Mouse (Mus musculus): ENCODE measurements at regions not wholly inside any gene's neighbourhood (a gene's known extent, or its start where the extent isn't known, plus 50 kb on each side); places are given as distances from the start of the nearest gene placed in this dataset.
A peak's percentile ranks its signal among the peaks of the same experiment; 100 is the strongest.

DNA sequence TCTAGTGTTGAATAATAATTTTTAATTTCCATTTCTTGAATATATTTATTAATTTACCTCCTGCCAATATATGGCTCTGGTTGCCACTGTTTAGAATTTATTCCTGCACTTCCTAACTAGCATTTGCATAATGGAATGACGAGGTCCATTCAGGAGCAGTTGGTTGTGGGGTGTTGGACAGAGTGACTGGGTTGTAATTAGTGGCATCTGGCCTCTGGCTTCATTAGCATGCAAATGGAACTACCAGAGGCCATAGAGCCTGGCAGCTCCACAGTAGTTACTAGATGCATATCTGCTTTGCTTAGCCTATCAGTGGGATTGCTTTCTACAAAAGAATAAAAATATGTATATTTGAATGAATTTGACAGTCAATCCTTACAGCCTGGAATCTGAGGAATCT, 1099.6 kb upstream of the Cdh8 start:
- Histone ChIP-seq H3K9me3 (replicated peaks) (no peaks in the 10 kb centered on the region), H3K4me1 (peaks cover 3% of the 10 kb centered on the region; the same call in 1 of the 2 replicates), H3K9ac (replicated peaks) (no peak overlapping the region), H3K36me3 (no peaks in the 10 kb centered on the region), H3K4me3 (replicated peaks) (no peak overlapping the region), H3K27ac (replicated peaks) (no peak overlapping the region), H3K4me2 (no peak overlapping the region), H3K27me3 (replicated peaks) (no peaks in the 10 kb centered on the region)
- ATAC-seq (ENCODE audit: low FRiP score), result peak; percentile 66; the same call in 1 of the 2 replicates
- WGBS, result 5% methylated on average over 1 of the region's 1 CpGs

DNA sequence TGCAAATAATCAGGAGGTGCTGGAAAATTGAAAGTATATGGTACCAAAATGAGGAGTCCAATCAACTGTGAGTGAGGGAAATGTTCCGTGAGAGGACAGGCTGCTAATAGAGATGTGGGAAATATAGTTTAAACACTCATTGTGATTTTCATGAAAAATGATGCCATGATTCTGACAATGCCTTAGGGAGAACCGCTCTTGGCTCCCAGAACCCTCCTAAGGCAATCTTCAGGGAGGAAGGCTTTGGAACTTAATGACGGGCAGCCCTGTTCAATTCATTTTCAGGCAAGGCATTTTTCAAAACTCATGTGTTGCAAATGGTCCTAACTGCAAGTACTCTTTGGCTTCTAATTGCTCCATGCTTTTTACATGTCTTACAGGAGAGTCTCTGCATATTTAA, 1098.9 kb upstream of the Cdh8 start:
- WGBS, result 27% methylated on average over 3 of the region's 3 CpGs
- Histone ChIP-seq H3K4me1 (peaks cover 3% of the 10 kb centered on the region; the same call in 1 of the 2 replicates), H3K4me2 (no peak overlapping the region), H3K4me3 (replicated peaks) (no peak overlapping the region), H3K36me3 (no peaks in the 10 kb centered on the region), H3K9ac (replicated peaks) (no peak overlapping the region), H3K9me3 (replicated peaks) (no peaks in the 10 kb centered on the region), H3K27me3 (replicated peaks) (no peaks in the 10 kb centered on the region), H3K27ac (replicated peaks) (no peak overlapping the region)
- ATAC-seq (ENCODE audit: low FRiP score), result no peak

GRCm38 (mm10) chr8:100506478-100506877, 1090.2 kb upstream of the Cdh8 start:
- no peak for ATAC-seq (ENCODE audit: low FRiP score)
- Histone ChIP-seq H3K9ac (replicated peaks) (no peak overlapping the region), H3K27ac (replicated peaks) (no peak overlapping the region), H3K4me2 (no peak overlapping the region), H3K9me3 (replicated peaks) (no peaks in the 10 kb centered on the region), H3K27me3 (replicated peaks) (no peaks in the 10 kb centered on the region), H3K36me3 (no peaks in the 10 kb centered on the region), H3K4me3 (replicated peaks) (no peak overlapping the region), H3K4me1 (no peaks in the 10 kb centered on the region)
- WGBS, result 84% methylated on average over 2 of the region's 2 CpGs

DNA sequence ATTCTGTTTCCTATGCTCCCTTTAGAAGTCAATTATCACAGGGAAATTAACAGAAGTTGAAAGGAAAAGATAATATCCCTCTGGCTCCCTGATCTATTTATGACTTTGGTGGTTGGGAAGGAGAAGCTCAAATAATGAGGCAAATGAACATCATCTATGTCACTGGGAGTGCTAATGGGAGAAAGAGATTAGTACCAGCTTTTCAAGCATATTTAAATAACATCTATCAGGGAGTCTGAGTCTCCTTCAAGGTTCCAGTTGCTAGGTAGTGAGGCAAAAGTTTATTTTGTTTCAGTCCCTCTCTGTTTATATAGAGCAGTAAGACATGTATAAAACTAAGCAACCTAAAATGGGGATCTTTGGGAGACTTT, 1084.1 kb upstream of the Cdh8 start:
- H3K4me2 ChIP-seq, result no peak overlapping the region
- H3K36me3 ChIP-seq, result no peaks in the 10 kb centered on the region
- H3K4me1 ChIP-seq, result peaks cover 3% of the 10 kb centered on the region; the same call in 1 of the 2 replicates
- H3K4me3 ChIP-seq (replicated peaks), result no peak overlapping the region
- H3K27ac ChIP-seq (replicated peaks), result no peak overlapping the region
- H3K9me3 ChIP-seq (replicated peaks), result no peaks in the 10 kb centered on the region
- no peak overlapping the region for H3K9ac ChIP-seq (replicated peaks)
- no peaks in the 10 kb centered on the region for H3K27me3 ChIP-seq (replicated peaks)
- ATAC-seq (ENCODE audit: low FRiP score), result no peak

DNA sequence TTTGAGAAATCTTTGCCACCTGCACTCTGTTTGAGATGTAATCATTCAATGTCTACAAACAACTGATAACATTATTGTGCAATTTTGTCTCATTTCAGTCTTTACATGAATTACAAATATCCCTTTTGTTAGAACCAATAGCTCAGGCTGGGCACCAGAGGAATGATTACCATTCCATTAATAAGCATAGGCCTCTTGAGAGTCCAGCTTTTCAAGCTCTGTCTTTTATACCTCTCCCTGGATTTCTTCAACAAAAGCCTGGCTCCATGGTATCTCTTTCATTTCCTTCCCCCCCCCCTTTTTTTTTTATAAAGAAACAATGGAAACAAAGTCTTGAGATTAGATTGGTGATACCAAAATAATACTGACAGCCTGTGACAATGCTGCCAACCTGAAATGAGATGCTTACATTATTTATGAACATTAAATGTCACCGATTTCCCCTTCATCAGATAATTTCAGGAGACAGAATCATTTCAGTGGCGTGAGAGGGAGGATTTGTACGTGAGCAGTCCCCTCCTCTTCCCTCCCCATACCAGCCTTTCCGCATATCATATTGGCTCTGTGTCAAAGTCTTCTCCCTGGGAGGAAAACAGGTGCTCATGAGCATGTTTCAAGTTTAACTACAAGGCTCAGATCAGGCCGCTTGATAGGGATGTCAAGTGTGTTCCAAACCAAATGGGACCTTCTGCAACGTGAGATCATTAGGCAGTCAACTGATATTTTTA, 1083.5 kb upstream of the Cdh8 start:
- 20% methylated on average over 6 of the region's 6 CpGs for WGBS
- H3K4me2 ChIP-seq, result no peak overlapping the region
- H3K4me1 ChIP-seq, result peaks cover 3% of the 10 kb centered on the region; the same call in 1 of the 2 replicates
- no peak overlapping the region for H3K4me3 ChIP-seq (replicated peaks)
- no peak overlapping the region for H3K9ac ChIP-seq (replicated peaks)
- ATAC-seq (ENCODE audit: low FRiP score), result no peak
- no peaks in the 10 kb centered on the region for H3K36me3 ChIP-seq
- no peak overlapping the region for H3K27ac ChIP-seq (replicated peaks)
- no peaks in the 10 kb centered on the region for H3K27me3 ChIP-seq (replicated peaks)
- H3K9me3 ChIP-seq (replicated peaks), result no peaks in the 10 kb centered on the region

DNA sequence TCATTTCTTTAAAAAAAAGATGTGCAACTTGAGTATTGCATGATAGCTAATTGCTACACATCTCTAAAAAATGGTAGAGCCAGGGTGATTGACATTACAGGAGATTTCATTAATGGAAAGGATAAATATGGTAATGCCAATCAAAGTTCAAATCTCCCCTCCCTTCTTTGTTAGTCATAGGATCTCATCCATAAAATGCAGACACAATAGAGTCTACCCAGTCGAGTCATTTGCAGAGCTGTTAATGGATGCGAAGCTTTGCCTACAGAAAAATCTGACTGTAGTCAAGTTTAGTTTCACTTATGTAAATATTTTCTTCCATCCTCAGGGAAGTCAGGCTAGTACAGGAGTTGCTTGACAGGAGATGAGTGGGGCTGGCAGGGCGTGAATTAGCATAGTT, 1078.2 kb upstream of the Cdh8 start:
- H3K4me2 ChIP-seq, result no peak overlapping the region
- no peaks in the 10 kb centered on the region for H3K9me3 ChIP-seq (replicated peaks)
- no peaks in the 10 kb centered on the region for H3K27me3 ChIP-seq (replicated peaks)
- WGBS, result 65% methylated on average over 3 of the region's 3 CpGs
- no peak overlapping the region for H3K9ac ChIP-seq (replicated peaks)
- no peaks in the 10 kb centered on the region for H3K4me1 ChIP-seq
- H3K36me3 ChIP-seq, result no peaks in the 10 kb centered on the region
- no peak for ATAC-seq (ENCODE audit: low FRiP score)
- H3K4me3 ChIP-seq (replicated peaks), result no peak overlapping the region
- no peak overlapping the region for H3K27ac ChIP-seq (replicated peaks)

DNA sequence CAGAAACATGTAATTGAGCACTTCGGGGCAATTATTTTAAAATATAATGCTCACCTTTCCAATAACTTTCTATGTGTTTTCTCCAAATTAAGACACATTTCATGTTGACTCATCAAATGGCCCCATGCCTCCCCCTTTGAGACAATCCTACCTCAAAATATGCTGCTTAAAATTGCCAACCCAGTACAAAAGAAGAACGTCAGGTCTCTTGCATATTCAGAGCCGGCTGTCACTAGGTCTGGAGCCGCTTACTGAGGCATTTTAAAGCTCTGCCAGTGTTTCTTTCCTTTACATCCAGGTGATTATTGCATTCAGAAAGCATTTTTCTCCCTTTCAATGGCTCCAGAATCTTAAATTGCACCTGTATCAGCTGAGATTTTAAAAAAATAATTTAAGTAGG, 1059.7 kb upstream of the Cdh8 start:
- 67% methylated on average over 4 of the region's 4 CpGs for WGBS
- Histone ChIP-seq H3K4me2 (no peak overlapping the region), H3K9me3 (replicated peaks) (no peaks in the 10 kb centered on the region), H3K9ac (replicated peaks) (no peak overlapping the region), H3K27ac (replicated peaks) (no peak overlapping the region), H3K4me1 (no peaks in the 10 kb centered on the region), H3K27me3 (replicated peaks) (no peaks in the 10 kb centered on the region), H3K36me3 (no peaks in the 10 kb centered on the region), H3K4me3 (replicated peaks) (no peak overlapping the region)
- no peak for ATAC-seq (ENCODE audit: low FRiP score)

DNA sequence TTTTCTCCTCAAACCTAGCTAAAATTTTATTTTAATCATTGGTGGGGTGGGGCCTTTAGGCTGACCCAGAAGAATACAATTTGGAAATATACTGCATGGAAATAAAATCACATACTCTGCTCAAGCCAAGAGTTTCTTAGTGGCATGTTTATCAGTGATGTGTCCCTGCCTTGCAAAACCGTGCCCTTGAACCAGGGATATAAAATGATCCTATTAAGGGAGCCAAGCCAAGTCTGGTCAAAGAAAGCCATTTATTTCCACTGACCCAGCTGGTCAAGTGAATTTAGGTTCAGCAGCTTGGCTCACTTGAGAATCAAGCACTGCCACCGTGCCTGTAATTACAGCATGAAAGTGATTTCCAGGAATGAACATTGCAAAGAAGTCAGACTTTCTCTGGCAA, 1035.0 kb upstream of the Cdh8 start:
- no peak overlapping the region for H3K4me3 ChIP-seq (replicated peaks)
- WGBS, result 50% methylated on average over 2 of the region's 2 CpGs
- no peak overlapping the region for H3K27ac ChIP-seq (replicated peaks)
- no peaks in the 10 kb centered on the region for H3K4me1 ChIP-seq
- H3K36me3 ChIP-seq, result no peaks in the 10 kb centered on the region
- H3K27me3 ChIP-seq (replicated peaks), result no peaks in the 10 kb centered on the region
- H3K9ac ChIP-seq (replicated peaks), result no peak overlapping the region
- H3K9me3 ChIP-seq (replicated peaks), result no peaks in the 10 kb centered on the region
- ATAC-seq (ENCODE audit: low FRiP score), result no peak
- no peak overlapping the region for H3K4me2 ChIP-seq

DNA sequence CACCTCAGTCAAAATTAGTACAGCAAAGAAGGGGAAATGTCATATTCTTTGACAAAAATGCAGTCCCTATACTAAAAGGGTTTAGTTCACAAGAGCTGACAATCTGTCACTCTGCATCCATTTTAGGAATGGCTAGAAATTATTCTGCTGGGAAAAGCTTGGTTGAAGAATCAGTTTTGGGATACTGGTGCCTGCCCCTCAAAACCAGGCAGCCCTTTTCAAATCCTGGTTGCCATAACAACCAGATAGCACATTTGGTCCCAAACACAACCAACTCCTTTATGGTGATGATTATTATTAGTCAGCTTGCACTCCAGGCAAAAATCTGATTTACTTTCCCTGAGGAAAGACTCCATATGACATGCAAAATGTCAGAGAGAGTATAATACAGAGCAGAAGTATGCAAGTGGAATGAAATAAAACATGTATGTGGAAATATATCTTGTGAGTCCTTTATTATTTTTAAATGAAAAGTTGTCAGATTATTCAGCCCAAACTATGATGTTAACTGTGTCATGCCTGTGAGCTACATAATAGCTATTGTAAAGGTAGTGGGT, 1034.2 kb upstream of the Cdh8 start:
- no peak overlapping the region for H3K9ac ChIP-seq (replicated peaks)
- no peak overlapping the region for H3K27ac ChIP-seq (replicated peaks)
- no peak for ATAC-seq (ENCODE audit: low FRiP score)
- no peaks in the 10 kb centered on the region for H3K27me3 ChIP-seq (replicated peaks)
- no peaks in the 10 kb centered on the region for H3K4me1 ChIP-seq
- no peak overlapping the region for H3K4me3 ChIP-seq (replicated peaks)
- no peak overlapping the region for H3K4me2 ChIP-seq
- no peaks in the 10 kb centered on the region for H3K36me3 ChIP-seq
- no peaks in the 10 kb centered on the region for H3K9me3 ChIP-seq (replicated peaks)

DNA sequence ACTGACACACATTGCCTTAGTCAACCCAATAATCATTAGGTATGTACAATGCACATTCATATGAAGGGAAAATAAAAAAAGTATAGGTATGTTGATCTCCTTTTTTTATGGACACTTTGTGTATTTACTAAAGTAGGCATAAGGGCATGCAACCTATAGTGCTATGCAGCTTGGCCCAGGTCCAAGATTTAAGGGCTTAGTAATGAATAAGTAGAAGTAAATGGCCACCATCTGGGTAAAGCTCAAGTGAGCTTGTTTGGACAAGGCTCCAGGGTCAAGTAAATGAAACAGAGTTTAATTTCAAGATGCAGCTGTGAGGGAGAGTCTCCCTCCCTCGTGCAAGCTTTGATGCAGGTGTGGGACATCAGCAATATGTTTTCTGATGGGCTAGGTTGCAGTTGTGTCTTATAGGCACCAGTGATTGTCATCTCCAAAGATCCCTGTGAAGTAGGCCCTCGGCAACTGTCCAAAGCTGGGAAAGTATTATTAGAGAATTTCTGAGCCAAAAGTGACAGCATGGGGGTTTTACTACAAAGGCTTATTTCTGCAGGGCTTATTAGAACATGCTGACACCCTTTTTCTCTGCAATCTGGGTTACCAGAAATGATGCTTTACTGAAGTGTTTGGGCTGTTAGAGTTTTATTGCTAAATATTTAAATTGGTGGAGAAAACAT, 1030.5 kb upstream of the Cdh8 start:
- Histone ChIP-seq H3K4me2 (no peak overlapping the region), H3K9me3 (replicated peaks) (no peaks in the 10 kb centered on the region), H3K9ac (replicated peaks) (no peak overlapping the region), H3K4me1 (no peaks in the 10 kb centered on the region), H3K4me3 (replicated peaks) (no peak overlapping the region), H3K27me3 (replicated peaks) (no peaks in the 10 kb centered on the region), H3K27ac (replicated peaks) (no peak overlapping the region), H3K36me3 (no peaks in the 10 kb centered on the region)
- ATAC-seq (ENCODE audit: low FRiP score), result no peak
- 58% methylated on average over 2 of the region's 2 CpGs for WGBS

Data from neural tube, embryonic 15.5 days (tissue).